Comparison of ENCODE assay signal across 8 mouse cellular contexts in genomic region chr9:110304516-110304915, GRCm38 (mm10). TPM values are rescaled to one million over a fixed set of nuclear protein-coding genes. Genes with fewer than 3 reads are reported as not detected.
DNase-seq lines count a peak whose midpoint lies in the region; ATAC-seq lines count a peak whose summit lies in the region.

No protein-coding gene starts in this region.

- peak overlapping the region; percentile 59 to 77 for H3K4me3 ChIP-seq in heart, embryonic 14.5 days (ENCODE audit: control insufficient read depth in 1 of 2, insufficient read depth in 1 of 2, low read depth in 1 of 2, low read length in 2 of 2)
- H3K4me3 ChIP-seq in forebrain, embryonic 13.5 days = peak overlapping the region; percentile 57
- H3K4me3 ChIP-seq in limb, embryonic 11.5 days (ENCODE audit: low read depth, low read length) = peak overlapping the region; percentile 58
- H3K4me3 ChIP-seq in midbrain, embryonic 16.5 days (ENCODE audit: low read depth, low read length) = peak overlapping the region; percentile 56

- H3K9me3 ChIP-seq in heart, embryonic 14.5 days (ENCODE audit: control insufficient read depth, low read length) = 0 out of 2 replicates have a peak, but pooled peaks cover 2% of the 10 kb centered on the region
- peaks cover 12% of the 10 kb centered on the region; the same call in 1 of the 2 replicates for H3K9me3 ChIP-seq in forebrain, embryonic 13.5 days (replicated peaks)
- H3K9me3 ChIP-seq in limb, embryonic 11.5 days (ENCODE audit: control insufficient read depth, low read length) = 0 out of 2 replicates have a peak, but pooled peaks cover 4% of the 10 kb centered on the region
- 0 out of 2 replicates have a peak, but pooled peaks cover 2% of the 10 kb centered on the region for H3K9me3 ChIP-seq in midbrain, embryonic 16.5 days (replicated peaks; ENCODE audit: control insufficient read depth, low read length, poor library complexity, severe bottlenecking)

- WGBS in heart, embryonic 14.5 days = 3% methylated on average over 4 of the region's 4 CpGs
- WGBS in forebrain, embryonic 13.5 days = 6% methylated on average over 4 of the region's 4 CpGs
- 4% methylated on average over 4 of the region's 4 CpGs for WGBS in limb, embryonic 11.5 days
- WGBS in midbrain, embryonic 16.5 days = 8% methylated on average over 4 of the region's 4 CpGs

- H3K36me3 ChIP-seq in heart, embryonic 14.5 days (ENCODE audit: control insufficient read depth, insufficient read depth, low read length) = no peaks in the 10 kb centered on the region
- 0 out of 2 replicates have a peak, but pooled peaks cover 5% of the 10 kb centered on the region for H3K36me3 ChIP-seq in forebrain, embryonic 13.5 days (ENCODE audit: poor library complexity, severe bottlenecking)
- H3K36me3 ChIP-seq in limb, embryonic 11.5 days (ENCODE audit: control insufficient read depth, insufficient read depth, low read length) = no peaks in the 10 kb centered on the region
- no peaks in the 10 kb centered on the region for H3K36me3 ChIP-seq in midbrain, embryonic 16.5 days (ENCODE audit: control insufficient read depth, insufficient read depth, low read length)

- peak overlapping the region; percentile 76 for H3K9ac ChIP-seq in heart, embryonic 14.5 days (ENCODE audit: low read length)
- peak overlapping the region; percentile 84 for H3K9ac ChIP-seq in forebrain, embryonic 13.5 days
- H3K9ac ChIP-seq in limb, embryonic 11.5 days (ENCODE audit: low read length) = peak overlapping the region; percentile 75
- peak overlapping the region; percentile 75 for H3K9ac ChIP-seq in midbrain, embryonic 16.5 days (ENCODE audit: low read depth, low read length)

- peak overlapping the region; percentile 84 for H3K4me2 ChIP-seq in heart, embryonic 14.5 days (ENCODE audit: low read length)
- peak overlapping the region; percentile 65 for H3K4me2 ChIP-seq in forebrain, embryonic 13.5 days
- H3K4me2 ChIP-seq in limb, embryonic 11.5 days (ENCODE audit: low read depth, severe bottlenecking) = peak overlapping the region; percentile 64
- H3K4me2 ChIP-seq in midbrain, embryonic 16.5 days (ENCODE audit: low read length) = peak overlapping the region; percentile 78

- no peaks in the 10 kb centered on the region for H3K4me1 ChIP-seq in heart, embryonic 14.5 days (ENCODE audit: control insufficient read depth in 2 of 2, insufficient read depth in 2 of 2, low read length in 2 of 2)
- H3K4me1 ChIP-seq in forebrain, embryonic 13.5 days = peaks cover 11% of the 10 kb centered on the region
- H3K4me1 ChIP-seq in limb, embryonic 11.5 days (ENCODE audit: control insufficient read depth, insufficient read depth, low read length) = no peaks in the 10 kb centered on the region
- peaks cover 6% of the 10 kb centered on the region; the same call in 1 of the 2 replicates for H3K4me1 ChIP-seq in midbrain, embryonic 16.5 days (ENCODE audit: control insufficient read depth, insufficient read depth, low read length)

- H3K27ac ChIP-seq in heart, embryonic 14.5 days (replicated peaks in 1 of 2; ENCODE audit: control insufficient read depth in 1 of 2, insufficient read depth in 1 of 2, low read depth in 2 of 2, low read length in 2 of 2) = peak overlapping the region; percentile 88 to 91
- peak overlapping the region; percentile 93 for H3K27ac ChIP-seq in forebrain, embryonic 13.5 days
- H3K27ac ChIP-seq in limb, embryonic 11.5 days (replicated peaks; ENCODE audit: low read depth, low read length) = peak overlapping the region; percentile 84
- peak overlapping the region; percentile 97 for H3K27ac ChIP-seq in midbrain, embryonic 16.5 days (ENCODE audit: low read length)

- DNase-seq in heart, postnatal 25 days (ENCODE audit: low spot score) = no peak
- DNase-seq in MN1 (ENCODE audit: low spot score) = peak; percentile 45
- DNase-seq in limb, embryonic 11.5 days (ENCODE audit: low spot score) = peak; percentile 68
- DNase-seq in gastrocnemius, postnatal 36 days = no peak
- no peak for DNase-seq in layer of hippocampus, adult 18-20 months (ENCODE audit: low spot score in 2 of 2)

- intact Hi-C loops in heart, postnatal 25 days (cut with DNase I) = no loop called here
- intact Hi-C loops in gastrocnemius, postnatal 36 days (cut with DNase I) = no loop called here

- no peak for ATAC-seq in heart, embryonic 14.5 days (ENCODE audit: insufficient number of reproducible peaks, insufficient read depth, low FRiP score, low read depth)
- ATAC-seq in forebrain, embryonic 13.5 days = peak; percentile 20; the same call in 1 of the 2 replicates
- ATAC-seq in limb, embryonic 11.5 days (ENCODE audit: insufficient number of reproducible peaks, low FRiP score, low TSS enrichment, low read depth) = peak; percentile 33; the same call in 1 of the 2 replicates
- ATAC-seq in midbrain, embryonic 16.5 days = peak; percentile 26

- no peaks in the 10 kb centered on the region for H3K27me3 ChIP-seq in heart, embryonic 14.5 days (ENCODE audit: control insufficient read depth, insufficient read depth, low read length)
- no peaks in the 10 kb centered on the region for H3K27me3 ChIP-seq in forebrain, embryonic 13.5 days
- H3K27me3 ChIP-seq in limb, embryonic 11.5 days (ENCODE audit: control insufficient read depth, insufficient read depth, low read length) = no peaks in the 10 kb centered on the region
- no peaks in the 10 kb centered on the region for H3K27me3 ChIP-seq in midbrain, embryonic 16.5 days (ENCODE audit: control insufficient read depth, insufficient read depth, low read depth, low read length)

RNA-seq across cellular contexts. Expression of gene Elp6, which starts 0.5 kb away (rescaled TPM):
- 14.0 and 14.8 TPM in 2 replicates for polyA plus RNA-seq in heart, embryonic 14.5 days (2014; fragmentation: Nextera tagmentation; extraction: Ambion mirVana)
- total RNA-seq in heart, postnatal 25 days (2021) = 1 to 10 TPM; 1.8 to 2.4 TPM
- 35.5 and 40.7 TPM in 2 replicates for polyA plus RNA-seq in forebrain, embryonic 13.5 days (2015; fragmentation: Nextera tagmentation; extraction: Ambion mirVana)
- polyA plus RNA-seq in limb, embryonic 11.5 days (2014; fragmentation: Nextera tagmentation; extraction: Ambion mirVana) = 41.5 and 44.7 TPM in 2 replicates
- 39.4 and 41.0 TPM in 2 replicates for polyA plus RNA-seq in midbrain, embryonic 16.5 days (2015; fragmentation: Nextera tagmentation; extraction: Ambion mirVana)
- 1 to 10 TPM; 2.8 to 3.1 TPM for total RNA-seq in gastrocnemius, postnatal 36 days (2021)
- 10 to 100 TPM; 11.1 to 11.8 TPM for total RNA-seq in layer of hippocampus, adult 18-20 months (2021)

RNA-seq across cellular contexts. Expression of gene Scap, which starts 28.6 kb away (rescaled TPM):
- polyA plus RNA-seq in heart, embryonic 14.5 days (2014; fragmentation: Nextera tagmentation; extraction: Ambion mirVana) = 14.9 and 16.1 TPM in 2 replicates
- 10 to 100 TPM; 27.7 to 28.0 TPM for total RNA-seq in heart, postnatal 25 days (2021)
- 34.8 and 41.9 TPM in 2 replicates for polyA plus RNA-seq in forebrain, embryonic 13.5 days (2015; fragmentation: Nextera tagmentation; extraction: Ambion mirVana)
- 22.1 and 23.9 TPM in 2 replicates for polyA plus RNA-seq in limb, embryonic 11.5 days (2014; fragmentation: Nextera tagmentation; extraction: Ambion mirVana)
- 57.4 and 64.5 TPM in 2 replicates for polyA plus RNA-seq in midbrain, embryonic 16.5 days (2015; fragmentation: Nextera tagmentation; extraction: Ambion mirVana)
- 10 to 100 TPM; 15.2 to 15.8 TPM for total RNA-seq in gastrocnemius, postnatal 36 days (2021)
- 100 to 1,000 TPM; 104 to 107 TPM for total RNA-seq in layer of hippocampus, adult 18-20 months (2021)

Comparison
In these comparisons a context has a peak if more than half of its experiments do, and no peak if none do; other contexts are left out.
1. DNase-seq: peak in MN1 (single experiment) and limb, embryonic 11.5 days (single experiment); none in heart, postnatal 25 days (single experiment), gastrocnemius, postnatal 36 days (0 of 2) and layer of hippocampus, adult 18-20 months (0 of 2).
2. Peak in every context shown above with its lines, with median percentiles within 50 percentile points of each other: H3K27ac ChIP-seq, H3K4me2 ChIP-seq, H3K4me3 ChIP-seq and H3K9ac ChIP-seq.